Mouse (Mus musculus): ENCODE measurements at regions not wholly inside any gene's neighbourhood (a gene's known extent, or its start where the extent isn't known, plus 50 kb on each side); places are given as distances from the start of the nearest gene placed in this dataset.
A peak's percentile ranks its signal among the peaks of the same experiment; 100 is the strongest.

GRCm38 (mm10) chrX:79760887-79761286 lies 89.7 kb upstream of the Mageb16 start:
- peak; percentile 13 for DNase-seq (ENCODE audit: low read depth, low spot score)

- DNase-seq (ENCODE audit: low read depth, low spot score): peak; percentile 74
Observed at GRCm38 (mm10) chrX:79758596-79758995, 87.4 kb upstream of the Mageb16 start.
